Mouse (Mus musculus) c-Kit-positive CD71-positive TER-119-positive erythroid progenitor cells, embryonic 14.5 days (primary cell): ENCODE results near the gene Cntn4.

ENCODE experiments used
- DNase-seq: peaks from one replicate; pipeline ENCODE4 v3.0.0-alpha.2; 2013; ENCODE audit warnings: low spot score

Gene Cntn4

DNA sequence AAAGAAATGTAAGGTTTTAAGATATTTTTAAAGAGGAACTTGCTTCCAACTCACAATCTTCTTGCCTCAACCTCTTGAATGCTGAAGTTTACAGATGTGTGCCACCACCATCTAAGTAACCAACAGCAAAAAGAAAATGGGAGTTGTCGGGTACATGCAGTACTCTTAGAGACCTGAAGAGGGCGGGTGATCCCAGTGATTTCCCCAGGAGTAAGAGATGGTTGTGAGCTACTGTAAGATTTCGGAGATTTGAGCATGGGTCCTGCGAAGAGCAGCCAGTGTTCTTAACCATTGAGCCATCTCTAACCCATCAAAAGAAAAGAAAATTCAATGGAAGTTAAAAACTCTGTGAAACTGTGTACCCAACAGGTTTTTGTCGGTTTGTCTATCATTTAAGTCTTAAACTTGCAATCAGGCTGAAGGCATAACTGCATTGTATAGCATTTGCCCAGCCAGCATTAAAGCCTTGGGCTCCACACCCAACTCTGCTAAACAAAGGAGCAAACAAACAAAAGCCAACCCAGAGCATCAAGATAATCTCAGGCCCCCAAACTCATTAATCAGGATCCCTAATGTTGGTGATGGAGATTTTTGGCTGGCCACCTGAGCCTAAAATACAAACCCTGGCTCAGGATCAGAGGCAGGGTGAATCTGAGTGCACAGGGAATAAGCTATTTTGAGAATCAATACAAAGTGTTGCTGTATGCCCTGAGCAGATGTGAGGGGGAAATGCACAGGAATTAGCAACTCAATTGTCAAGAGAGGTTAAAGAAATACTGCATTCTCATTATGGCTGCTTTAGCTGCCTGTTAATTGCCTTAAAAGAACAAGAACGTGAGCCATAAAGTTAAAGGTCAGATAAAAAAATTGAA is 986.6 kb downstream of the Cntn4 start:
- DNase-seq: peak; percentile 28

DNA sequence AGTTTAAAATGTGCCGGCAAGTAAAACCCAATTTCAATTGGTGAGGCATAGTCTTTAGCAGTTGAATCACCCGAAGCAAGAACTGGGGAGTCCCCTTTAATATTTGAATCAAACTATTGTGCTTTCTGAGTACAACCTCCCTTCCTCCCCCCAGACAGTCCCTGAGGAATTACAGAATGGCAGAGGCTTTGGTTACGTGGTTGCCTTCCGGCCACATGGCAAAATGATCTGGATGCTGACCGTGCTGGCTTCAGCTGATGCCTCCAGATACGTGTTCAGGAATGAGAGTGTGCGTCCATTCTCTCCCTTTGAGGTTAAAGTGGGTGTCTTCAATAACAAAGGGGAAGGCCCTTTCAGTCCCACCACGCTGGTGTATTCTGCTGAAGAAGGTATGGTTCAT is 998.1 kb downstream of the Cntn4 start:
- DNase-seq: no peak

DNA sequence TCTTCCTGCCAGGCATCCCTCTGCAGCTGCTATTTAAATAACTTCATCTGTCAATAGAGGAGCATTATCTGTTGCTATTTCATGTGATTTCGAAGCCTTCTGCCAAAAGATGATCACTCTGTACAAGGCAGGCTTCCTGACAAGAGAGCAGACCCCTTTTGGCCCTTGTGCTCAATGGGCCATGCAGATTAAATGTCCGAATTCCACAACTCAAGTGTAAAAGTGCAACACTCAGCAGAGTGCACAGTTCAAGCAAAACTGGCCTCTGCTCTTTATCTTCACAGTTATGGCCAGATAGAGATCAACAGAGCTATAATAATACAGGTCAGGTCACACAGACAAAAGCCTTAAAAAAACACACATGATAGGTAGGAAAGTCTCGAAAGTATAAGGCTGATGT is 1024.5 kb downstream of the Cntn4 start:
- no peak for DNase-seq

GRCm38 (mm10) chr6:106705506-106706035 is 1028.1 kb downstream of the Cntn4 start:
- DNase-seq: no peak

DNA sequence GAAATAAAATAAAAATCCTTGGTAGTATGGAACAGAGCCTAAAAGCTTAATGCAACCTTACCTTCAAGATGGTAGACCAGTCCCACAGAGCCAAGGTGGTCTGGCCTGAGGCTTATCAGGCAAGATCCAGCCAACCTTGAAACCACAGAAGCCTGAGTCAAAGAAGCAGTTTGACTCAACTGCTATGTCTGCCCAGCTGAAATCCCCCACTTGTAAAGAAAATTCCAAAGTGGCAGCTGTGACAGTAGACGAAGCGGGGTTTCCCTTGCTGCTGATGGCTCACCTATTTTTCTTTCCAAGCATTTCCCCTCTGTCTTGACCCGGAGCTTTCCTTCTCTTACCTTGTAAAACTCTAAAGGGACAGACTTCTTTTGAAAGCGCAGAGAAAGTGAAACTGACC is 1048.2 kb downstream of the Cntn4 start:
- no peak for DNase-seq

DNA sequence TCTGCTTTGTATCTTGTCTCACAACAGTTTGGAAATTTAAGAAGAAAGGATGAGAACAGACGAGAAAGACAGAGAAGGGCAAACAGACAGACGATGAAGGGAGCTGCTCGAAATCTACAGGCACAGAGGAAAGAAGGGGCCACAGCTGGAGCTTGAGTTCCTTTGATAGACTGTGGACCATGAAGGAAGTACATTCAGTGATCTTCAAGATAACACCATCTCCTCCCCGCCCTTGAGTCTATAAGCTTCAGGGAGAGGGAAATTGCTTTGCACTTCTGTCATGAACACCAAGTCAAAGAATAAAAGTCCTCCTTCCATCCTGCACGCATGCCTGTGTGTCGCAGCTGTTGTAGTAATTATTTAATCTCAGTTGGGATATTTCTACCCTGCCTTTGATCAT is 1048.6 kb downstream of the Cntn4 start:
- DNase-seq: no peak

- no peak for DNase-seq
Observed at GRCm38 (mm10) chr6:106727703-106728102, 1050.2 kb downstream of the Cntn4 start.

DNA sequence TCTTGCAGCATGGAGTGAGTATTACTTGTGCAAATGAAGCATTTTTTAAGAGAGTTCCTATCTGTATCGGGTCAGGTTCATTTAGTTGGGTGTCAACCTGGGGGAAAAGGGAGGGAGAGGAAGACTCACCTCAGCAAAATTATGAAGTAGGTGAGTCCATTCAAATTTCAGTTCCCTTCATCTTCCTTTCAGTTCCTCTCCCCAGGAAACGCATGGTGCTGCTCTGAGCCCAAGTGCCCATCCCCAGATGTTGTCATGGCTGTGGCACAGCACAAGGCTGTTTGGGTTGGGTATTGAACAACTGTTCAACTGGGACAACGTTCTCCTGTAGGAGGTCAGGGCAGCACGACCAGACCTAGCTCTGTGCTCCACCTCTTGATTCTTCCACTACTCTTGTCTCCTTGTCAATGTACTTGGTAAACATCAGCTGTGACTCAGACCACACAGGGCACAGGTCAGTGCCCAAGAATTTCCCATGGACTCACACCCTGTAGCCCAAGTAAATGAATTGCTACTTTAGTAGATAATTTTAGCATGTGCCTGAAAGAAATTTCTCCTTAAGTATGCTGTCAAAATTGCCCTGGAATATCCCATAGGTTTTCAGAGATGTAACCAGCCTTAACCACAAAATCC is 1052.3 kb downstream of the Cntn4 start:
- no peak for DNase-seq

DNA sequence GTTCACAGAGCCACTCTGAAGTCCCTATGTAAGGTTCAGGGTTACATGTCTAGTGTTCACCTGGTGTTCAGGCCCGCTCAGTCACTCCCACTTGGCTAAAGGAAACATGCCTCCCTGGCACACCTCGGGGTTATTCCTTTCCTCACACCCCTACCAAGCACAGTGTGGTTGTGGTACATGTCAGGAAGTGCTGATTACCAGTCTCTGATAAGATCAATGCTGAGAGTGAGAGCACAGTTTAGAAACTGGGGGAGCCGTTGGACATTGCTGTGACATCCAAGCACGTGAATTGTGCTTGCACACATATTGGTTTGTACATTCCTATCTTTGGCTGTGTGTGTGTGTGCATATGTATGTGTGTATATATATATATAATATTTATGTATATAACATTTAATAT is 1055.1 kb downstream of the Cntn4 start:
- no peak for DNase-seq

GRCm38 (mm10) chr6:106738229-106738628 is 1060.8 kb downstream of the Cntn4 start:
- no peak for DNase-seq

GRCm38 (mm10) chr6:106740244-106740825 is 1062.9 kb downstream of the Cntn4 start:
- no peak for DNase-seq

DNA sequence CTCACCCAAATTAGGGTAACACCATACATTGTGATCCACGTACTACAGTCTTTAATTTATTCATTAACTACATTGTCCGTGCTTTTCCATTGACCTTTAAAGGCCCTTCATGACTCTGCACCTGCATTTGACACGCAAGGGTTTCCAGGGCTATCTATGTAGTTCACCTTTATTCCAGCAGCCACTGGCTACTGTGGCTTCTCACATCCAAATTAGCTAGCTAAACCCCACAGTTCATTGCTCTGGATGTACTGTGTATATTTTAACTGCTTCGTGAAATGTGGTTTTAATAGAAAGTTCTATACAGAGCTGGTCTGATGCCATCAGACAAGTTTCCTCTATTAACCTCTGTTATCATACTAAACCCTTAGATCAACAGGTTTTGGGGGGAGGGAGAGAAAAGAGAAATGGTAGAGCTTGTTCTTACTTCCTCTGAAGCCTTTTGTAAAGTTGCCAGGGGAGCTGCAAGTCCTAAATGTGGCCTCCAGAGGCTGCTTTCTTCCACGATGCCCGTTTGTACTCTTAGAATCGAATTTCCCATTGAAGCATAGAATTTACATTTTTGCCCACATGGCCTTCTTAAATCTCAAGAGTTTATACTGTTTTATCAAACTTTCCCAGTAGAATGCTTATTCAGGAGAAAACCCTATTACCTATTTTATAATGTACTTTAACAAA is 1066.2 kb downstream of the Cntn4 start:
- DNase-seq: no peak

- DNase-seq: no peak
Observed at GRCm38 (mm10) chr6:106745673-106746394, 1068.4 kb downstream of the Cntn4 start.

DNA sequence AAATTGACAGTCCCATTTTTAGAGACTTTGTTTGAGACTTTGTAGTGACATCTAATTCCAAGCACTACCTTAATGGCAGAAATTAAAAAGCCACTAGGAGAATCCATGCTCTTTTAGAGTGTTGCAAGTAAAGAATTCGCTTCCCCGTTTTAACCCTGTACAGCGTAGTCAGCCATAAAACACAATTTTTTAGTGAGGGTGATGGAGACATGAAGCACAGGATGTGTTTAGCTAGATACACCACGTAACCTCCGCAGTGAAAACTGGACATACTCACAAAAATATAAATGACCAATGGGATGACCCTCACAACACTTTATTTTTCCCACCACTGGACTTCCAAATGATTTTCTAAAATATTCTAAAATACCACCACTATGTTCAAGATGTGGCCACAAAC is 1069.8 kb downstream of the Cntn4 start:
- no peak for DNase-seq

- DNase-seq: no peak
Observed at GRCm38 (mm10) chr6:106747804-106748203, 1070.3 kb downstream of the Cntn4 start.
